ENCODE assay signal across 9 mouse cellular contexts in the genomic region with DNA sequence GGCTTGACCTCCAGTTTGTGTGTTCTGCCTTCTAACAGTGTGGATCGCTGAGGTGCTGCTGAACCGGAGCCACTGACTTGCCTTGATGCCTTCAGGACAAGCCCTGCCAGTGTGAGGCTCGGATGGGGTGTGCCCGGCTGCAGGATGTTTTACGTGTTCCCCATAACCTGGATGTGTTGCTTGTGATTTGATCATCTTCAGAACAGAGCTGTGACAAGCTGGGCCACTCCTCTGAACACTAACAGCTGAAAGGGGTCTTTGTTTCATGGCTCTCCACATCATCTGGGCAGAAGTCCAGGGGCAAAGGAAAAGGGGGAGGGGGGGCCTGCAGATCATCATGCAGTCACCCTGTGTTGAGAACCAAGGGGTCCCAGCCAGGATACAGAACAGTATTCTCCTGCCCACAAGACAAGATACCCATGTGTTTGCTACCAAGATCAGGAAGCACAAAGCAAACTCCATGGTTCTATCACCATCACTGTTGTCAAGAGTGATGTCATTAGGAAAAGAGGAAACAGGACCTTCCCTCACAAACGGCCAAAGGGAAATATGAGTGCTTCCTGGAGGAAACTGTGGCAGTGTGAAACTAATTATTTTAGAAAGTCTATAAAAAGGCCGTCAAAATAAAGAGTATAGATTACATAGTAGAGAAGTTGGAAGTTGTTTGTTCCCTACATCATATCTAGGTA. TPM values are rescaled to one million over a fixed set of nuclear protein-coding genes. Genes with fewer than 3 reads are reported as not detected.
A peak's percentile ranks its signal among the peaks of the same experiment; 100 is the strongest.
DNase-seq lines count a peak whose midpoint lies in the region; ATAC-seq and TF ChIP-seq lines count a peak whose summit lies in the region.
"Had no signal": no experiment of that assay in that cellular context is flagged by ENCODE, and none has a peak within 500 bp of the region (broad histone marks: within the 10 kb centered on the region; RNA-seq: fewer than 3 reads in every experiment).

No protein-coding gene starts in this region.

- no peaks in the 10 kb centered on the region for H3K36me3 ChIP-seq in intestine, embryonic 14.5 days (ENCODE audit: control insufficient read depth, insufficient read depth, low read length)
- no peaks in the 10 kb centered on the region for H3K36me3 ChIP-seq in intestine, embryonic 15.5 days
- no peaks in the 10 kb centered on the region for H3K36me3 ChIP-seq in forebrain, postnatal 0 days (ENCODE audit: insufficient read depth)
- H3K36me3 ChIP-seq in midbrain, embryonic 13.5 days = no peaks in the 10 kb centered on the region

- no peak for DNase-seq in intestine, embryonic 14.5 days (ENCODE audit: low spot score)
- DNase-seq in brain, embryonic 14.5 days (ENCODE audit: low read depth) = peak; percentile 65
- DNase-seq in forebrain, postnatal 0 days = peak; percentile 26
- DNase-seq in layer of hippocampus, adult 8-10 months (ENCODE audit: low spot score in 2 of 2) = no peak
- no peak for DNase-seq in left cerebral cortex, adult 18-20 months (ENCODE audit: low spot score in 2 of 2)
- no peak for DNase-seq in frontal cortex, postnatal 25 days (ENCODE audit: low spot score in 2 of 2)

- no peaks in the 10 kb centered on the region for H3K4me1 ChIP-seq in intestine, embryonic 14.5 days (replicated peaks; ENCODE audit: control insufficient read depth, insufficient read depth, low read length)
- no peaks in the 10 kb centered on the region for H3K4me1 ChIP-seq in intestine, embryonic 15.5 days (replicated peaks)
- no peaks in the 10 kb centered on the region for H3K4me1 ChIP-seq in forebrain, postnatal 0 days (ENCODE audit: insufficient read depth)
- no peaks in the 10 kb centered on the region for H3K4me1 ChIP-seq in midbrain, embryonic 13.5 days (replicated peaks)

- TF ChIP-seq POLR2A in brain, embryonic 14.5 days (IDR thresholded peaks at IDR 0.05; ENCODE audit: borderline replicate concordance, extremely low read depth, insufficient read depth, insufficient read length, poor library complexity, severe bottlenecking) = no peak

- 0 out of 2 replicates have a peak overlapping the region, but pooled peaks have one; percentile 13 for H3K4me2 ChIP-seq in intestine, embryonic 14.5 days (ENCODE audit: low read length)
- H3K4me2 ChIP-seq in intestine, embryonic 15.5 days (replicated peaks) = no peak overlapping the region
- no peak overlapping the region for H3K4me2 ChIP-seq in forebrain, postnatal 0 days (ENCODE audit: low read depth)
- H3K4me2 ChIP-seq in midbrain, embryonic 13.5 days (replicated peaks) = no peak overlapping the region

- WGBS in intestine, embryonic 14.5 days = 45% methylated on average over 7 of the region's 7 CpGs
- WGBS in intestine, embryonic 15.5 days = 68% methylated on average over 7 of the region's 7 CpGs
- WGBS in forebrain, postnatal 0 days = 49% methylated on average over 7 of the region's 7 CpGs
- 81% methylated on average over 7 of the region's 7 CpGs for WGBS in midbrain, embryonic 13.5 days

- no peaks in the 10 kb centered on the region for H3K9me3 ChIP-seq in intestine, embryonic 14.5 days (ENCODE audit: control insufficient read depth, low read length)
- H3K9me3 ChIP-seq in intestine, embryonic 15.5 days = no peaks in the 10 kb centered on the region
- H3K9me3 ChIP-seq in forebrain, postnatal 0 days (ENCODE audit: low read length) = no peaks in the 10 kb centered on the region
- no peaks in the 10 kb centered on the region for H3K9me3 ChIP-seq in midbrain, embryonic 13.5 days

- H3K9ac ChIP-seq in intestine, embryonic 14.5 days (ENCODE audit: low read length) = no peak overlapping the region
- no peak overlapping the region for H3K9ac ChIP-seq in intestine, embryonic 15.5 days
- H3K9ac ChIP-seq in forebrain, postnatal 0 days = no peak overlapping the region
- no peak overlapping the region for H3K9ac ChIP-seq in midbrain, embryonic 13.5 days (replicated peaks)

- no peak overlapping the region for H3K4me3 ChIP-seq in intestine, embryonic 14.5 days (ENCODE audit: low read depth, low read length)
- no peak overlapping the region for H3K4me3 ChIP-seq in intestine, embryonic 15.5 days (replicated peaks)
- H3K4me3 ChIP-seq in forebrain, postnatal 0 days (ENCODE audit: low read depth, low read length) = no peak overlapping the region
- H3K4me3 ChIP-seq in midbrain, embryonic 13.5 days (replicated peaks) = no peak overlapping the region

- no peak for TF ChIP-seq CTCF in brain, embryonic 14.5 days (IDR thresholded peaks at IDR 0.05; ENCODE audit: borderline replicate concordance, extremely low read depth, insufficient read depth, insufficient read length)
- TF ChIP-seq CTCF in forebrain, postnatal 0 days (IDR thresholded peaks at IDR 0.05; ENCODE audit: low read depth) = no peak

- no peak for ATAC-seq in intestine, embryonic 14.5 days (replicated peaks; ENCODE audit: low FRiP score, low TSS enrichment, low read depth)
- no peak for ATAC-seq in intestine, embryonic 15.5 days
- ATAC-seq in forebrain, postnatal 0 days = peak; percentile 86
- peak; percentile 66; the same call in 1 of the 2 replicates for ATAC-seq in midbrain, embryonic 13.5 days
- ATAC-seq: Patski had no signal

- no peaks in the 10 kb centered on the region for H3K27me3 ChIP-seq in intestine, embryonic 14.5 days (replicated peaks; ENCODE audit: control insufficient read depth, insufficient read depth, low read length)
- no peaks in the 10 kb centered on the region for H3K27me3 ChIP-seq in intestine, embryonic 15.5 days (replicated peaks)
- H3K27me3 ChIP-seq in forebrain, postnatal 0 days (ENCODE audit: insufficient read depth, low read length) = no peaks in the 10 kb centered on the region
- H3K27me3 ChIP-seq in midbrain, embryonic 13.5 days = no peaks in the 10 kb centered on the region

- no peak overlapping the region for H3K27ac ChIP-seq in intestine, embryonic 14.5 days (ENCODE audit: low read depth)
- H3K27ac ChIP-seq in intestine, embryonic 15.5 days = no peak overlapping the region
- H3K27ac ChIP-seq in forebrain, postnatal 0 days (ENCODE audit: low read depth, low read length) = no peak overlapping the region
- no peak overlapping the region for H3K27ac ChIP-seq in midbrain, embryonic 13.5 days

RNA-seq across cellular contexts. Expression of gene Hao1, which starts 25.9 kb away (rescaled TPM):
- polyA plus RNA-seq in intestine, embryonic 14.5 days (2014; fragmentation: Nextera tagmentation; extraction: Ambion mirVana) = not detected in 2 replicates
- not detected in 2 replicates for polyA plus RNA-seq in intestine, embryonic 15.5 days (2015; fragmentation: Nextera tagmentation; extraction: Ambion mirVana)
- polyA plus RNA-seq in brain, embryonic 14.5 days (2012; rRNA removed) = 0.04 TPM in 1 of 2 replicates, not detected in the other
- 0.24 TPM in 1 of 2 replicates, not detected in the other for total RNA-seq in forebrain, postnatal 0 days (2014; rRNA removed)
- 0.13 and 0.17 TPM in 2 replicates for polyA plus RNA-seq in forebrain, postnatal 0 days (2015; fragmentation: Nextera tagmentation; extraction: Ambion mirVana)
- not detected in 2 replicates for polyA plus RNA-seq in midbrain, embryonic 13.5 days (2015; fragmentation: Nextera tagmentation; extraction: Ambion mirVana)
- not detected for total RNA-seq in layer of hippocampus, adult 8-10 months (2022)
- not detected for total RNA-seq in left cerebral cortex, adult 18-20 months (2021)
- polyA plus RNA-seq: Patski had no signal

Comparison
In these comparisons a context has a peak if more than half of its experiments do, and no peak if none do; other contexts are left out.
1. ATAC-seq: peak in forebrain, postnatal 0 days (single experiment) and midbrain, embryonic 13.5 days (single experiment); none in intestine, embryonic 14.5 days (single experiment) and intestine, embryonic 15.5 days (single experiment).
2. DNase-seq: peak in brain, embryonic 14.5 days (single experiment) and forebrain, postnatal 0 days (single experiment); none in intestine, embryonic 14.5 days (single experiment), layer of hippocampus, adult 8-10 months (0 of 2), left cerebral cortex, adult 18-20 months (0 of 2) and frontal cortex, postnatal 25 days (0 of 2).